18 mouse cellular contexts compared by ENCODE assay signal in the genomic region with DNA sequence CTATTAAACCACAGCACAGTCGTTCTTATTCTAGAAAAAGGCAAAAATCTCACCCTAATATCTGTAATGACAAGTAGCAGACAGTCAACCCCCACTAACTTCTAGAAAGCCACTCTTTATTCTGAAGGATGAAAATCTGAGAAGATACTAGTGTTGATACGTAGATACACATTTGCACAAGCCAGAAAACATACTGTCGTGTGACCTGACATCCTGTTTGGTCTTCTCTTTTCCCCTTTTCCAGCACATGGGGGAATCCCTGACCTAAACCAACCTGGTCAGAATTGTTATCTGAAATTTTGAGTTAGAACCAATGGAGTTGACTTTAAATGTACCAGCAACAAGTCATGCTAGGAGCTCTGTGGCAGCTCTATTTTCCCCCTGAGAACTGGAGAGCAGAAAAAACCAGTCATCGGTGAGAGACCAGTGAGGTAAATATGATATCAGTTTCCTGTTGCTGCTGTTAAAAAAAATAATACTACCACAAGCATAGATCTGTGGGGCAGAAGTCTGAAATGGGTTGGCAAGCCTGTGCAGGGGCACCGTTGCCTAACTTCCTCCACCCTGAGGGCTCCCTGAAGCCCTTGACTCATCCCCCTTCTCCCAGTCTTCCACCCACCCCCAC. TPM values are rescaled to one million over a fixed set of nuclear protein-coding genes. Genes with fewer than 3 reads are reported as not detected.
A peak's percentile ranks its signal among the peaks of the same experiment; 100 is the strongest.
DNase-seq lines count a peak whose midpoint lies in the region; ATAC-seq lines count a peak whose summit lies in the region.
"Had no signal": no experiment of that assay in that cellular context is flagged by ENCODE, and none has a peak within 500 bp of the region (broad histone marks: within the 10 kb centered on the region; RNA-seq: fewer than 3 reads in every experiment).

No protein-coding gene starts in this region.

- no peak overlapping the region for H3K4me3 ChIP-seq in macrophage (ENCODE audit: inconsistent target)
- H3K4me3 ChIP-seq: heart, adult 2 months; limb, embryonic 12.5 days; liver, embryonic 15.5 days; midbrain, embryonic 12.5 days had no signal

- WGBS in macrophage (ENCODE audit: missing documents), result 15% methylated on average over 5 of the region's 5 CpGs

- H3K79me2 ChIP-seq in macrophage (ENCODE audit: inconsistent target), result no peaks in the 10 kb centered on the region

- H3K27ac ChIP-seq in macrophage, result peak overlapping the region; percentile 55
- H3K27ac ChIP-seq: heart, adult 2 months; hindbrain, embryonic 14.5 days; limb, embryonic 12.5 days; liver, embryonic 15.5 days; midbrain, embryonic 12.5 days had no signal

- H3K36me3 ChIP-seq in macrophage (ENCODE audit: inconsistent target), result no peaks in the 10 kb centered on the region
- H3K36me3 ChIP-seq: limb, embryonic 12.5 days; liver, embryonic 15.5 days; midbrain, embryonic 12.5 days had no signal

- peak; percentile 74 for ATAC-seq in activated CD4-positive, CD25-positive, alpha-beta regulatory T cell, adult 4 months
- 0 out of 2 replicates have a peak, but pooled peaks have one; percentile 6 for ATAC-seq in neutrophil, adult 5-6 weeks (ENCODE audit: extremely low read depth, insufficient number of reproducible peaks, low FRiP score, poor library complexity, severe bottlenecking)
- ATAC-seq: intestine, postnatal 0 days had no signal

- DNase-seq in CD4-positive helper T cell, adult 2 months (ENCODE audit: low read depth, low spot score), result peak; percentile 70
- no peak for DNase-seq in cerebellum, postnatal 4 days (ENCODE audit: low spot score in 2 of 2)
- DNase-seq in ovary, postnatal 14 days (ENCODE audit: low spot score), result no peak
- no peak for DNase-seq in right cerebral cortex, postnatal 14 days
- DNase-seq: adrenal gland, postnatal 25 days; cerebellum, adult 9-10 months; gastrocnemius, postnatal 10 days; heart, adult 2 months; lung, postnatal 10 days; thymus, postnatal 4 days had no signal

RNA-seq across cellular contexts. Expression of a gene that starts 53.0 kb away (rescaled TPM):
- polyA plus RNA-seq in activated CD4-positive, CD25-positive, alpha-beta regulatory T cell, adult 4 months (2017; shearing (Covaris generic)), result 10 to 100 TPM; 36.1 to 41.2 TPM
- 10 to 100 TPM in 15 of 26 experiments, 1 to 10 TPM in 11; 1.9 to 32.8 (median 11.7) TPM for total RNA-seq in macrophage (2018; cell fraction: chromatin; rRNA removed)
- 1 to 10 TPM; 1.6 to 6.0 (median 3.3) TPM for total RNA-seq in macrophage (2018; cell fraction: cytosol; rRNA removed)
- 10 to 100 TPM in 20 of 26 experiments, 1 to 10 TPM in 6; 3.7 to 62.5 (median 16.6) TPM for total RNA-seq in macrophage (2018; cell fraction: nucleus; rRNA removed)
- 2.1 to 3.0 TPM (median 2.4 TPM) in 3 replicates for polyA plus RNA-seq in macrophage (2018)
- total RNA-seq in neutrophil, adult 5-6 weeks (2017), result 9.8 and 12.2 TPM in 2 replicates
